Mouse (Mus musculus): ENCODE results near the gene Phlda3.

Phlda3 gene

DNA sequence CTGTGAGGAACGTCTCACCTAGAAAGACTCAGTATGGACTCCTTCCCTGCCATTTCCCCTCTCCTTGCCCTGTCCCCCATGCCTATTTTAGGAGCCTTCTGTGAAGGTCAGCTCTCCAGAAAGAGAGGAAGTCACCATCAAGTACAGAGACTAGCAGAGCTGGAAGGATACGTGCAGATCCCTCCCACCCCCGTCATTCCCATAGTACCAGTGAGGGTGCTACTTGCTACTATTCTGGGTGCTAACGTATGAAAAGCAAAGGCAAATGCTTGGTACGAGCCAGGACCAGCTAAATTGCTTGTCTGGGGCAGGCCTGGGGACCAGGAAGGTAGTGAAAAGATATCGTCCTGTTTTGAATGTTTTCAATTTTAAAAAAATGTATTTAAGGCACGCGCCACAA, 8.6 kb upstream of the Phlda3 start:
- in situ Hi-C loops (cut with MboI), result no loop called here

DNA sequence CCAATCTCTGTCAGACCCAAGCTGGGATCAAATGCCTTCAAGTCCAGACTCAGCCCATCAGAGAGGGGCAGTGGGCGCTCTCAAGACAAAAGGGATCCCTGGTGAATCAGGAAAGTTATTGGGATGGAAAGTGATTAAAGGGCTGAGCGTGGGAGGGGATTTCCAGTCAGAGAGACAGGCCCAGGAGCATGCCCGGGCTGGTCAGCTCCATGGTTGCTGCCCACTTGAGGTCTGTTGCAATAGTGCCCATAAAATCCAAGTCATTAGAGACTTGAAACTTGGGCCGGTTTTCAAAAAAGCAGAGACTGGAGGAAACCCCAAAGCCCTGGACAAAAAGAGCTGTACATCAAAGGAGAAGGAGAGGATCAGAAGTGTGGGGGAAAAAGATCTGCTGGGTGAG, 6.2 kb upstream of the Phlda3 start:
- in situ Hi-C loops (cut with MboI), result no loop called here

DNA sequence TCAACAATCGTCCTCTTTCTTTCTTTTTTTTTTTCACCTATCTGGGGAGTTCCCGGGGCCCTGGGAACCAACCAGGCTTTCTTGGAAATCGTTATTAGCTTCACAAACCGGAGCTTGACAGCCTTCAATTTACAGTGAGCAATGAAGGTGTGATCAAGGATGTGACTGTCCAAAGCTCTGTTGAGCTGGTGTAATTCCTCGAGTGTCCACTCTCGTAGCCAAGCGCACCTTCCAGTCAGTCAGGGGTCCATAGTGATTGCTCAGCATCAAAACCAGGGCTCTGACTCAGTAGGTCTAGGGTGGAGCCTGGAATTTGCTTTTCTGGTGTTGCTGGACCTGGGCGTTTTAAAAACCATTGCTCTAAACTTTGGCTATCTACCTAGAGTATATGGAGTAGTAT, 5.7 kb upstream of the Phlda3 start:
- in situ Hi-C loops (cut with MboI), result no loop called here

DNA sequence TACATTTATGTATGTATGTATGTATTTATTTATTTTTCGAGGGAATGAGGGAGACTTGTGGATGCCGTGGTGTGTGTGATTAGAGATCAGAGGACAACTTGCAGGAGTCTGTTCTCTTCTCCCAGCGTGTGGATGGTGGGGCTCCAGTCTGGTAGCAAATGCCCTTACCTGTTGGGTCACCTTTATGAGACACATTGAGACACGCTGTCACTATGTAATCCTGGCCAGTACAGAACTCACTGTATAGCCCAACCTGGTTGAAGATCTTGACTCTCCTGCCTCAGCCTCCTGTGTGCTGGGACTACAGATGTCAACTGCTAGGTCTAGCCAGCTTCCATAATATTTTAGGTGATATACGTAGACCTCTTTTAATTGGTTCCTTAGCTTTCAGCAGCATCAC, 4.2 kb upstream of the Phlda3 start:
- in situ Hi-C loops (cut with MboI), result no loop called here

GRCm38 (mm10) chr1:135763503-135764205, 2.3 kb upstream of the Phlda3 start:
- in situ Hi-C loops (cut with MboI), result no loop called here

DNA sequence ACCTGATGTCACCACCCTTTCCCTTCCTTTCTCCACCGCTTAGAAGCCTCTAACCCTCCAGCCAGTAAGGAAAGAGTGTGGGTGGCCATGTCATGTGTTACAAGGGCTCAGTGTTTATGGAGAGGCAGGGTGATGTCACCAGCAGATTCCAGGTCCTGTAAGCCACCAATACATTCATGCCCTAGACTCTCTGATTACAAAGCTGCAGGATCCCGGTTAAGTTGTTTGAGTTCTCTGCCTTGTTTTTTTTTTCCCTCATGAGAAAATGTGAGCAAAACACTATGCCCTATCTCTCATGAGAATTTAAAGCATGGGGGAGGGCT, 1.8 kb upstream of the Phlda3 start:
- in situ Hi-C loops (cut with MboI), result no loop called here

GRCm38 (mm10) chr1:135766592-135767306, 830 bp downstream of the Phlda3 start:
- in situ Hi-C loops (cut with MboI), result no loop called here

GRCm38 (mm10) chr1:135767324-135767890, 1.5 kb downstream of the Phlda3 start:
- in situ Hi-C loops (cut with MboI), result no loop called here

- in situ Hi-C loops (cut with MboI), result no loop called here
Measured at GRCm38 (mm10) chr1:135768400-135768799, 2.5 kb downstream of the Phlda3 start.

- in situ Hi-C loops (cut with MboI), result no loop called here
Measured at GRCm38 (mm10) chr1:135770237-135770636, 4.3 kb downstream of the Phlda3 start.

DNA sequence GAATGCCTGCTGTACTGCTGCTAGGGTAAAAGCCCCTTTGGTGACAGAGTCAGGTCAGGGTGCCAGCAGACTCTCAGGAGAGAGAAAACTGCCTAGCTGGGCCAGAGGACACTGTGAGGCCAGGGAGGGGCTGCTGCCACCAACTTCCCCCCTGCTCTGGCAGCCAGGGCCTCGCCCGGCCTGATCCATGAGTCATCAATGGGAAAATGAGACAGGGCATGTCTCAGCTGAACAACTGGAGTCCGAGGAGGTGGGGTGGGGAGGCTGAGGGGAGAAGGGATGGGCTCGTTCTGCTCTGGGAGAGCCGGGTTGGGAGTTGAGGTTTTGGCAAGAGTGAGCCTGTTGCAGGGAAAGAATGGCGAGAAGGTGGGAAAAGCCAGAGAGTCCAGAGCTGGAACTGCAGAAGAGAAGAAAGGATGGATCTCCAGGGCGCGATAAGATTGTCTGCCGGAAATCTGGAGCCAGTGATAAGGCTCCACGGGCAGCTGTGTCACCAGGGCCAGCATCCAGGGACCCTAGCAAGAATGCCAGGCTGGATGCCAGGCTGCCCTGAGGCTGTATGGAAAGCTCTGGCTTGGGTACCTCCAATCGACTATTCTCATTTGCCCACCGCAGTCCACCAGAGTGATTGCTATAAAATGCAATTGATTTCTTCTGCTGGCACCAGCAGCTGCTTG, 5.1 kb downstream of the Phlda3 start:
- in situ Hi-C loops (cut with MboI), result no loop called here

DNA sequence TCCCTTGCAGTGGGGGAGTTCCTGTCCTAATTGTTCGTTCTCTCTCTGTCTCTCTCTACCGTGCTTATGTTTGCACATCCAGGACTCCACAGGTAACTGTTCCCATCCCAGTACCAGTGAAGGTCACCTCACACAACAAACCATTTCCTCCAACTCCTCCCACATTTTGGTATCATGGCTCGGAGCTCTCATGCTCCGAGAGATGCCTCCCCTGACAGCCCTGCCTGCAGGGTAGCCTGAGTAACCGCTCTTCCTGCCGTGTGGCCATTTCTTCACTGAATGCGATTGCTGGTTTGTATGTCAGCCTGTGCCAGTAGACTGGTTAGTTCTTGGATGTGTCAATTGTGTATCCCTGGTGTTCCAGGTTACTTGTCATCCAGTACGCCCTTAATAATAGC, 5.7 kb downstream of the Phlda3 start:
- in situ Hi-C loops (cut with MboI), result no loop called here

DNA sequence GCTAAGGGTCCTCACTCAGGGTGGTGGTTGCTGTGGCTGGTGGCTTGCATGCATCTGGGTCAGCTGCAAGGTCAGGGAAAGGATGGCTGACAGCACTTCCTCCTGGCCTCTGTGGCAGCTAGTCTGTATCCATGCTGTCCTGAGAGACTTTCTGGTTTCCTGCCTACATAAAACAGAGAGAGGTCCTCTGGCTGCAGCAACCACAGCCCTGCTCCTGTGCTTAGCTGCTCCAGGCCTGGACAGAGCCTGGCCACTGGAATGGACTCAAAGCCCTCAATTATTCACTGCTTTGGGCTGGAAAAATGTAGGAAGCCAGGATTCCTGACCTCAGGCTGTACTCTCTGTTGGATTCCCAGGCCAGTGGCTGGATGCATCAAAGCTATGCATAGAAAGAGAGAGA, 10.7 kb downstream of the Phlda3 start:
- in situ Hi-C loops (cut with MboI), result no loop called here

GRCm38 (mm10) chr1:135777046-135777445, 11.1 kb downstream of the Phlda3 start:
- in situ Hi-C loops (cut with MboI), result no loop called here

DNA sequence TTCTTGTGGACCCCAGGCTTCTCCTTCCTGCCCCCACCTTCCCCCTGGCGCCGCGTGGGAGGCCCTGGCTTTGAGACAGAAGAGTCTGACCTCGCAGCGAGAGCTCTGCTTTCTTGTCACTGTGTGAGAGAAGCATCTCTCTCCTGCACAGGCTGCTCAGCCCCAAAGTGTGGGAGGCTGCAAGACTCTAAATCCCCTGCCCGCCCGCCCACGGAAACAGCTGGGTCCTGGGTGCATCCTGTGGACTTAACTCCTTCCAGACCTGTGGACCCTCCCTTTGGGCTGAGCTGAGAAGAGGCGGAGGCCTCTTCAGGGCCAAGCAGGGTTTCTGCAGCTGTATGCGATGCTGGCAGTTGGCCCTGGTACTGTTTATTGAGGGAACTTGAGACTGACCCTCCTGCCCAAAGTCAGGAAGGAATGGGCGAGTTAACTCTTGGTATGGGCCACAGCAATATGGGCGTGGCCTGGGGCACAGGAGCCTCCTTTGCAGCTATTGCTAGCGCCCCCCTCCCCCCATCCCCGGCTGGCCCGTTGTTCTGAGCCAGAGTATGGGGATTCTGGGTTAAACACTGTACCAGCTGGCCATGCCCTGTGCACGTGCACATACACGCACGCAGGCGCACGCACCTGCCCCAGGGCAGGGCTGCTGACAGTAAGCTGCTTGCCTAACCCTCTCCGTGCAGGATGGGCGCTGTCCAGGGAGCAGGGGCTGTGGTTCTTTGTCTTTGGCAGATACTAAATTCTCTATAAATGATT, 13.0 kb downstream of the Phlda3 start, which contains the start of gene Tnni1:
TSS of gene Tnni1 (plus strand) at position 655 of the 756 bp plus-strand sequence.
- in situ Hi-C loops (cut with MboI), result no loop called here

GRCm38 (mm10) chr1:135780649-135781048, 14.7 kb downstream of the Phlda3 start:
- in situ Hi-C loops (cut with MboI), result loop anchor here (10.0 kb wide), 1 partner anchor 56 kb away; the partner anchor contains the start of gene Csrp1

GRCm38 (mm10) chr1:135781220-135781619, 15.3 kb downstream of the Phlda3 start:
- in situ Hi-C loops (cut with MboI), result loop anchor here (10.0 kb wide), 1 partner anchor 56 kb away; the partner anchor contains the start of gene Csrp1

GRCm38 (mm10) chr1:135782816-135783215, 16.9 kb downstream of the Phlda3 start:
- in situ Hi-C loops (cut with MboI), result loop anchor here (10.0 kb wide), 1 partner anchor 58 kb away; the partner anchor contains the start of gene Csrp1

DNA sequence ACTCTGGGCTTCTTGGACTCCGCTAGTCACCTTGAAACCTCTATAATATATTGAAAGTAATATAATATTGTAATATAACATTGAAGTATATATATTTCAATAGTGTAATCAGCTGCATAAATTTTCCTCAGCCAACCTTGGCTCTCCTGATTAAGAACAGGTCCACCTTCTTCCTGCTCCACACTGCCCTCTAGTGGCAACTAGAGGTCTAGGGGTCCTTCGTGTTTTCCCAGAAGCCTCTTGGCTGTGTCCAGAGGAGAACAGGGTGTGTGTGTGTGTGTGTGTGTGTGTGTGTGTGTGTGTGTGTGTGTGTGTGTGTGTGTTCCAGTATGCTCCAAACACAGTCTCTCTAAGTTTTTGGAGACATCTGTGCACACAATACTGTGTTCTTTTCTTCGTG, 21.9 kb downstream of the Phlda3 start:
- in situ Hi-C loops (cut with MboI), result loop anchor here (10.0 kb wide), 1 partner anchor 63 kb away; the partner anchor contains the start of gene Csrp1

DNA sequence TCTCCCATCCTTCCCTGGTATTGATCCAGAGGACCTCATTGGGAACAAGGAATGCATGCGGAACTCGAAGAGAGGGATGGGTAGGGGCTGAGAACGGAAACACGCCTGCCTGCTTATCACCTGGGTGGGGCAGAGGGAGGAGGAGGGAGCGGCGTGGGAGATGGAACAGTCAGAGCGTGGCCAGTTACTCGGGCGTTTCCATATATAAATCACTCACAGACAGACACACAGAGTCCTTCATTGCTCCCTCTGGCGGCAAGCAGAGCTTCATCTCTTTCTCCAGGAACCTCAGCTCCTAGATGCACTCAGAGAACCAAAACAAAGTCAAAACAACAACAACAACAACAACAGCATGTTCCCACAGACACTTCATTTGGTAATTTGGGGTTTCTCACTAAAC, 22.8 kb downstream of the Phlda3 start:
- in situ Hi-C loops (cut with MboI), result loop anchor here (10.0 kb wide), 1 partner anchor 64 kb away; the partner anchor contains the start of gene Csrp1

DNA sequence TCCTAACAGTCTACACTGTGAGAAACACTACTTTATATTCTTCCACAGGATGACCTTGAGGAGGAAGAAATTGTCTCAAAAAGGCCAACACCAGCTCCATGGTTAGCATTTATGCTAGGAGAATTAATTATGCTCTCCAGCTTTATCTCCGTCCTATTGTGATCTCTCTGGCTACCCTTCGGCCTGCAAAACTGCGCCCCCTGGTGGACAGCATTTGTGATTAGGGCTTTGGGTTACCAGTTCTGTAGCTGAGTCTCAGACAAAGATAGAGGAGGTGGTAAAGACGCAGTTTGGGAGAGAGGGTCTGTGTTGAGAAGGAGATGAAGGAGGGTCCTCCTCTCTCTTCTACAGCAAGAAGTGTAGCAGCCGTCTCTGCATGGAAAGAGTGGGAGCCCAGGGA, 23.9 kb downstream of the Phlda3 start:
- in situ Hi-C loops (cut with MboI), result loop anchor here (10.0 kb wide), 1 partner anchor 65 kb away; the partner anchor contains the start of gene Csrp1
